Mouse (Mus musculus) stomach, postnatal 0 days (tissue): Measurements from ENCODE around the gene Cdiptos.
A peak's percentile ranks its signal among the peaks of the same experiment; 100 is the strongest.

Source experiments
- CTCF ChIP-seq: IDR thresholded peaks from 2 replicates; pipeline ENCODE4 v1.5.1; 2016; ENCODE audit warnings: antibody characterized with exemption, low read depth, mild to moderate bottlenecking, moderate library complexity
- EP300 ChIP-seq: optimal IDR thresholded peaks from 2 replicates; pipeline ENCODE3; 2016; ENCODE audit warnings: antibody characterized with exemption

GRCm38 (mm10) chr7:126975950-126976866 lies at the start of gene Cdiptos:
- TF ChIP-seq CTCF, result peak; percentile 99
- peak; percentile 70 for TF ChIP-seq EP300
